In genomic region chr2:181763006-181763830, GRCm38 (mm10) we compare ENCODE assay signal across 10 mouse cellular contexts. TPM values are rescaled to one million over a fixed set of nuclear protein-coding genes. Genes with fewer than 3 reads are reported as not detected.
DNase-seq lines count a peak whose midpoint lies in the region; ATAC-seq lines count a peak whose summit lies in the region.
"Had no signal": no experiment of that assay in that cellular context is flagged by ENCODE, and none has a peak within 500 bp of the region (broad histone marks: within the 10 kb centered on the region; RNA-seq: fewer than 3 reads in every experiment).

TSS of gene Myt1 (plus strand) at chr2:181763332.

- DNase-seq in ES-CJ7 (ENCODE audit: low read depth, low spot score), result peak; percentile 28
- DNase-seq in ZHBTc4 (ENCODE audit: low read depth, low spot score), result peak; percentile 56
- DNase-seq in hindbrain, embryonic 11.5 days (ENCODE audit: low spot score), result peak; percentile 82
- DNase-seq in testis, postnatal 10 days (ENCODE audit: low spot score), result no peak
- DNase-seq in kidney, postnatal 10 days, result no peak
- no peak for DNase-seq in liver, embryonic 11.5 days (ENCODE audit: low spot score)
- DNase-seq: heart, adult 18-20 months; kidney, postnatal 25 days had no signal

- H3K4me1 ChIP-seq in hindbrain, embryonic 11.5 days (replicated peaks; ENCODE audit: control insufficient read depth, insufficient read depth, low read length), result no peaks in the 10 kb centered on the region; the same call in 1 of the 2 replicates
- H3K4me1 ChIP-seq in midbrain, embryonic 12.5 days, result peaks cover 64% of the 10 kb centered on the region
- no peaks in the 10 kb centered on the region for H3K4me1 ChIP-seq in liver, embryonic 11.5 days (replicated peaks; ENCODE audit: control insufficient read depth, insufficient read depth, low read length)

- peak within 1 kb of the TSS; percentile 42 for H3K4me3 ChIP-seq in hindbrain, embryonic 11.5 days (ENCODE audit: low read depth, low read length)
- H3K4me3 ChIP-seq in midbrain, embryonic 12.5 days, result peak within 1 kb of the TSS; percentile 44
- H3K4me3 ChIP-seq in liver, embryonic 11.5 days (ENCODE audit: low read depth, low read length), result no peak within 1 kb of the TSS
- H3K4me3 ChIP-seq: megakaryocyte, embryonic 14.5 days had no signal

- H3K9me3 ChIP-seq in hindbrain, embryonic 11.5 days (ENCODE audit: control insufficient read depth, low read length), result no peaks in the 10 kb centered on the region
- H3K9me3 ChIP-seq in midbrain, embryonic 12.5 days, result no peaks in the 10 kb centered on the region
- H3K9me3 ChIP-seq in liver, embryonic 11.5 days (ENCODE audit: control insufficient read depth, low read length), result no peaks in the 10 kb centered on the region
- H3K9me3 ChIP-seq: megakaryocyte, embryonic 14.5 days had no signal

- H3K4me2 ChIP-seq in hindbrain, embryonic 11.5 days (replicated peaks; ENCODE audit: low read depth, low read length), result peak within 1 kb of the TSS; percentile 61
- H3K4me2 ChIP-seq in midbrain, embryonic 12.5 days (replicated peaks), result peak within 1 kb of the TSS; percentile 62
- no peak within 1 kb of the TSS for H3K4me2 ChIP-seq in liver, embryonic 11.5 days

- peak within 1 kb of the TSS; percentile 98 for H3K27ac ChIP-seq in hindbrain, embryonic 11.5 days (ENCODE audit: low read depth, low read length)
- H3K27ac ChIP-seq in midbrain, embryonic 12.5 days (replicated peaks), result peak within 1 kb of the TSS; percentile 97
- no peak within 1 kb of the TSS for H3K27ac ChIP-seq in liver, embryonic 11.5 days (ENCODE audit: low read depth, low read length)

- WGBS in hindbrain, embryonic 11.5 days, result 25% methylated on average over 8 of the region's 8 CpGs
- 16% methylated on average over 8 of the region's 8 CpGs for WGBS in midbrain, embryonic 12.5 days
- WGBS in liver, embryonic 11.5 days, result 55% methylated on average over 8 of the region's 8 CpGs

- peak within 1 kb of the TSS; percentile 68 for H3K9ac ChIP-seq in hindbrain, embryonic 11.5 days (ENCODE audit: low read depth, low read length)
- H3K9ac ChIP-seq in midbrain, embryonic 12.5 days (replicated peaks), result peak within 1 kb of the TSS; percentile 68
- no peak within 1 kb of the TSS for H3K9ac ChIP-seq in liver, embryonic 11.5 days (ENCODE audit: low read depth, low read length)

- ATAC-seq in hindbrain, embryonic 11.5 days (ENCODE audit: low FRiP score), result peak; percentile 90
- peak; percentile 90 for ATAC-seq in midbrain, embryonic 12.5 days (ENCODE audit: low FRiP score, low read depth)
- no peak for ATAC-seq in liver, embryonic 11.5 days (replicated peaks; ENCODE audit: low FRiP score)

- no peaks in the 10 kb centered on the region for H3K36me3 ChIP-seq in hindbrain, embryonic 11.5 days (ENCODE audit: control insufficient read depth, insufficient read depth, low read length)
- H3K36me3 ChIP-seq in midbrain, embryonic 12.5 days, result no peaks in the 10 kb centered on the region
- no peaks in the 10 kb centered on the region for H3K36me3 ChIP-seq in liver, embryonic 11.5 days (ENCODE audit: control insufficient read depth, insufficient read depth, low read length)

- H3K27me3 ChIP-seq in hindbrain, embryonic 11.5 days (ENCODE audit: control insufficient read depth, insufficient read depth, low read length), result no peaks in the 10 kb centered on the region
- no peaks in the 10 kb centered on the region for H3K27me3 ChIP-seq in midbrain, embryonic 12.5 days
- H3K27me3 ChIP-seq in liver, embryonic 11.5 days (replicated peaks; ENCODE audit: control insufficient read depth, insufficient read depth, low read length), result peaks cover 12% of the 10 kb centered on the region; the same call in 1 of the 2 replicates

RNA-seq across cellular contexts. Expression of gene Myt1, which starts in this region (rescaled TPM):
- 38.7 and 39.3 TPM in 2 replicates for polyA plus RNA-seq in hindbrain, embryonic 11.5 days (2014; fragmentation: Nextera tagmentation; extraction: Ambion mirVana)
- polyA plus RNA-seq in midbrain, embryonic 12.5 days (2016; fragmentation: Nextera tagmentation; extraction: Ambion mirVana), result 66.4 and 76.0 TPM in 2 replicates
- 0.03 and 0.06 TPM in 2 replicates for polyA plus RNA-seq in liver, embryonic 11.5 days (2014; fragmentation: Nextera tagmentation; extraction: Ambion mirVana)

Comparison
In these comparisons a context has a peak if more than half of its experiments do, and no peak if none do; other contexts are left out.
1. RNA of gene Myt1 (polyA plus RNA-seq): 66.4 to 76.0 TPM in midbrain, embryonic 12.5 days and 38.7 to 39.3 TPM in hindbrain, embryonic 11.5 days; 0.03 to 0.06 TPM in liver, embryonic 11.5 days; every median in the first group is over 10 times any median in the second.
2. DNase-seq: peak in ES-CJ7 (single experiment), ZHBTc4 (single experiment) and hindbrain, embryonic 11.5 days (single experiment); none in testis, postnatal 10 days (single experiment), kidney, postnatal 10 days (single experiment) and liver, embryonic 11.5 days (single experiment).